Mouse (Mus musculus) inflammation-experienced regulatory T-cells, adult 16 weeks (primary cell): Measurements from ENCODE around the gene Hdac8. TPM values are rescaled to one million over a fixed set of nuclear protein-coding genes. Genes with fewer than 3 reads are reported as not detected.

Source experiments
- polyA plus RNA-seq: library from polyadenylated mRNA; unstranded; fragments of 100-300 nt; shearing (Covaris generic); gene quantifications from one replicate; pipeline ENCODE4 v1.2.1, GENCODE M21; 2017

The Hdac8 gene
- polyA plus RNA-seq, result 24.8 TPM

DNA sequence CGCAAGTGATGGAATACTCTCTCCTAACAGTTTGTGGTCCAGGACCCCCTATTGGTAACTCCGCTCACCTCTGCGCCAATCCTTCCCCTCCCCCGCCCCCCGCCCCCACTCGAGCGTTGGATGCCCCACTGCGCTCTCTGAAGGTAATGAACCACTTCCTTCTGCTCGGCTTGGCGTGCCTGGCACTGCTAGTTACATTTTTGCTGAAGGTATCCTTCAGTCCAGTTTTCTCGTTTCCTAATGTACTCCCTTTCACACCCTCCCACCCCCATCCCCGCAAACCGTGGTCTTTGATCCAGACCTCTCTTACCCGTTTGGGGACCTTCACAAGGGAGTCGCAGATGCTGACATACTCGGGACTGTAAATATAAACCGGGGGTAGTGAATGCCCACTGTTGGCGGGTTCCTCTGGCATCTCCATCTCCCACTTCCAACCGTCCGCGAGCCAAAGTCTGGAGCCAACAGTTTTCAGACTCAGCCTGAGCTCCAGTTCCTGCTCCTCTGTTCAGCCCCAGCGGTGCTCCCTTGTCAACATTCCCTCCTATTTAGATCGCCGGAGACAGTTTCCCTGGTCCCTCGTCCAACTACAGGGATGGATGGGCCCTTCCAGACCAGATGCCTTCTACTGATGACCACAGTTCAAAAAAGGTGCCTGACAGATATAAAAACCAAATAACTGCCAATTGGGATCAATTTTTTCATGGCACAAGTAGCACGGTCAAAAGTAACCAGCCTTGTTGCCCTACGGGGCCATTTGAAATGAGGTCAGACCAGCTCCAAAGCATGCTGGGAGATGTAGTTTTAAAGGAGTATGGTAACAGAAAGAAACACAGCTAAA, at the start of gene Hdac8:
Gene Hdac8 (minus strand): TSS at position 716 of the 838 bp plus-strand sequence.

DNA sequence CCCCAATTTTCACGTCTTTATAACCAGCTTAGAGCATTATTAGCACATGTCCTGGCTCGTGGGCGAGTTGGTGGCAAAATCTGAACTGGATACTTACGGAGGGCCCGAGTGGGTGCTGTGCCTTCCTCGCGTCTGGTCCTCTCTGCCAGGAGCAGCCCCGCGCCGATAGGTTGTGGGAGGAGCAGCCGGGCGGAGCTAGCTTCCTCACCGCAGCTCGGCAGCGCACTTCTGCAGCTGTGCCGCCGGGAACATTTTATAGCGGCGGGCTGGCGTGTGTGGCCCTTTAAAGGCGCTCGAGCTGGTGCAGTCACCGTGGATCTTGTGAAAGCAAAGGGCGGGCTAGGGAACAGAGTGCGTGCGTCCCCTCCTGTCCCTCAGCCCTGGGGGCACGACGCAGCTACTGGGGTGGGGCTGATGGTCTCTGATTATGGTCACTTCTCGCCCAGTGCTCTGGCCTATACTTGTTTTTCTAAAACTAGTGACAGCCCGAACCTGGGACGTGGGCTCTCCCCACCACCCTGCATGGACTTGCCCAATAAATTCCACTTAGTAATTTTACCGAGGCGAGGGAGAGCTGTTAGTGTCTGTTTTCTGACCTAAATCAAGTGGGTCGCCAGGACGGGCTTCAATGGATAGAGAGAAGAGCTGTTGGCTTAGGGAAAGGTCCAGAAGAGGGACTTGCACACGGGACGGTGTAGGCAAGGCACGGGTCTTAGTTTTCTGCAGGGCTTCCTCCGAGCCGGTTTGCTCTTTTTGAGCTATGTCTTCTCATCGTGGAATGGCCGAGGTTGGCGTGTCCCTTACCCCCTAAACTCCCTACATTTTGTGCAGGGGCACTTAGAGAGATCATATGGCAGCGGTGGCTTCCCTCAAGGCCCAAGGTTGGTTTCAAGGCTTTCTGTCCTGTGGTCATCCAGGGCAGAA, 253.0 kb downstream of the Hdac8 start, which contains the start of gene Cited1:
Gene Cited1 (minus strand): TSS at position 245 of the 924 bp plus-strand sequence.

Other genes with a start within 250 kb of the Hdac8 start
- gene Phka1, start 138.9 kb upstream of the Hdac8 start, polyA plus RNA-seq, result 0.15 TPM
- gene Gm3880, start 181.6 kb upstream of the Hdac8 start, polyA plus RNA-seq, result not detected
- not detected for gene Gm9112, start 202.3 kb upstream of the Hdac8 start, polyA plus RNA-seq
- gene Dmrtc1b, start 202.5 kb upstream of the Hdac8 start, polyA plus RNA-seq, result not detected